Mouse (Mus musculus): ENCODE measurements at regions not wholly inside any gene's neighbourhood (a gene's known extent, or its start where the extent isn't known, plus 50 kb on each side); places are given as distances from the start of the nearest gene placed in this dataset.

GRCm38 (mm10) chr17:47981556-47982027 is 56.5 kb downstream of the 1700122O11Rik start:
- TF ChIP-seq CTCF (IDR thresholded peaks at IDR 0.05) (no peak), EP300 (IDR thresholded peaks at IDR 0.05) (no peak)
